Mouse (Mus musculus): ENCODE results near the gene Hspb1.

DNA sequence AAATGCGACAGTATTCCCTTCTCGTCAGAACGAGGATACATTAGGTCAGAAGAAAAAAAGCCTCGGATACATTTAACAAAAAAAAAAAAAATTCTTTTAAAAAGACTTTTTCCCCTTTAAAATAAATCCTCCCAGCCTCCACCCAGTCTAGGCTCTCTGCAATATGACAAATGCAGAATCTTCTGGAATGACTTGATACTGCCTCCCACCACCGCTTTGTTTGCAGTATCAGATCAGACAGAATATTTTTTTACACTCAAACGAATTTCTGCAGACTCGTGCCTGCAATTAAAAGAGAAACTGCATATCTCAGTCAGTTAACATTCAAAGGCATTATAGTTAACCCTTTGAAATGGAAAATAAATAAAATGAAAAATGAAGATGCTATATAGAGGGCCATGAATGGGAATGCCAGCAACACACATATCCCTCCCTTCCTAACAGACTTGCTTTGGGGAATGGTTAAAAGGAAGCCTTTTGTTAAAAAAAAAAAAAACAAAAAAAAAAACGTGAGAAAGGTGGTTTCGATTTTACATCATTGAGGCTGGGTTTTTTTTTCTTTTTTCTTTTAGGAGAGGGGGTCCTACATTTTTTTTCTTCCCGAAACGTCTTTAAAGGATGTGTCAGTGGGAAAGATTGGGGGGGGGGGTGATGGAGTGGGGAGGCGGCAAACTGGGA is 45.6 kb downstream of the Hspb1 start:
- TF ChIP-seq CTCF (IDR thresholded peaks at IDR 0.05) (no peak), POLR2A (IDR thresholded peaks at IDR 0.05; ENCODE audit: insufficient read depth, low read depth, low read length) (no peak), EP300 (IDR thresholded peaks at IDR 0.05; ENCODE audit: insufficient read depth, low read depth, low read length) (no peak)
